Mouse (Mus musculus) lung, postnatal 0 days (tissue): ENCODE measurements around the gene Tex33. TPM values are rescaled to one million over a fixed set of nuclear protein-coding genes. Genes with fewer than 3 reads are reported as not detected.

ENCODE experiments used
- ATAC-seq: fragments of 200-750 bp; cut with Nextera tagmentation; 2 replicates; pipeline ENCODE4 v1.8.0; 2017; ENCODE audit warnings: moderate library complexity
- DNase-seq: peaks from one replicate; pipeline ENCODE4 v3.0.0-alpha.2; 2016; ENCODE audit warnings: low spot score
- H3K27ac ChIP-seq: fragments of 300-500 bp; sonication (generic); 2 replicates; pipeline ENCODE4 v1.5.1; 2014; ENCODE audit warnings: antibody characterized with exemption, mild to moderate bottlenecking, low read length, mixed read lengths
- H3K27me3 ChIP-seq: fragments of 300-500 bp; sonication (generic); replicated peaks from 2 replicates; pipeline ENCODE4 v1.6.1; 2014; ENCODE audit warnings: low read length, mixed read lengths; ENCODE audit not compliant: insufficient read depth
- H3K36me3 ChIP-seq: fragments of 300-500 bp; sonication (generic); 2 replicates; pipeline ENCODE4 v1.6.1; 2014; ENCODE audit warnings: low read length, mixed read lengths; ENCODE audit not compliant: insufficient read depth
- H3K4me1 ChIP-seq: fragments of 300-500 bp; sonication (generic); 2 replicates; pipeline ENCODE4 v1.6.1; 2014; ENCODE audit warnings: antibody characterized with exemption, low read depth, low read length, mixed read lengths; ENCODE audit not compliant: insufficient read depth
- H3K4me2 ChIP-seq: fragments of 300-500 bp; sonication (generic); replicated peaks from 2 replicates; pipeline ENCODE4 v1.6.1; 2014; ENCODE audit warnings: low read depth, mild to moderate bottlenecking, low read length, moderate library complexity, mixed read lengths
- H3K4me3 ChIP-seq: fragments of 300-500 bp; sonication (generic); 2 replicates; pipeline ENCODE4 v1.5.1; 2014; ENCODE audit warnings: low read depth, low read length
- H3K9ac ChIP-seq: fragments of 300-500 bp; sonication (generic); replicated peaks from 2 replicates; pipeline ENCODE4 v1.6.1; 2014; ENCODE audit warnings: low read depth, mild to moderate bottlenecking
- H3K9me3 ChIP-seq: fragments of 300-500 bp; sonication (generic); 2 replicates; pipeline ENCODE4 v1.6.1; 2016; ENCODE audit warnings: low read length, mixed read lengths
- CTCF ChIP-seq: IDR thresholded peaks from 2 replicates; pipeline ENCODE4 v1.5.1; 2016; ENCODE audit warnings: antibody characterized with exemption, mild to moderate bottlenecking
- EP300 ChIP-seq: IDR thresholded peaks from 2 replicates; pipeline ENCODE4 v1.6.1; 2016; ENCODE audit warnings: antibody characterized with exemption, mild to moderate bottlenecking, control low read depth
- WGBS: fragments of 180-500 bp; shearing (Covaris S2); extraction: QIAGEN DNeasy Blood & Tissue Kit; methylation state at CpG from one replicate; pipeline ENCODE4 v1.1.7; 2014; 5-methylcytosine and 5-hydroxymethylcytosine counted together
- microRNA-seq: library from miRNA; unstranded; fragments of <30 nt; microRNA quantifications from one replicate; pipeline ENCODE4, GENCODE M21; 2016
- polyA plus RNA-seq: library from polyadenylated mRNA; unstranded; fragments of >200 nt; fragmentation: Nextera tagmentation; extraction: Ambion mirVana; gene quantifications from 2 replicates; pipeline ENCODE4 v1.2.1, GENCODE M21; 2015

Tex33 gene
- polyA plus RNA-seq, 1 experiment from 2014 or later: not detected

DNA sequence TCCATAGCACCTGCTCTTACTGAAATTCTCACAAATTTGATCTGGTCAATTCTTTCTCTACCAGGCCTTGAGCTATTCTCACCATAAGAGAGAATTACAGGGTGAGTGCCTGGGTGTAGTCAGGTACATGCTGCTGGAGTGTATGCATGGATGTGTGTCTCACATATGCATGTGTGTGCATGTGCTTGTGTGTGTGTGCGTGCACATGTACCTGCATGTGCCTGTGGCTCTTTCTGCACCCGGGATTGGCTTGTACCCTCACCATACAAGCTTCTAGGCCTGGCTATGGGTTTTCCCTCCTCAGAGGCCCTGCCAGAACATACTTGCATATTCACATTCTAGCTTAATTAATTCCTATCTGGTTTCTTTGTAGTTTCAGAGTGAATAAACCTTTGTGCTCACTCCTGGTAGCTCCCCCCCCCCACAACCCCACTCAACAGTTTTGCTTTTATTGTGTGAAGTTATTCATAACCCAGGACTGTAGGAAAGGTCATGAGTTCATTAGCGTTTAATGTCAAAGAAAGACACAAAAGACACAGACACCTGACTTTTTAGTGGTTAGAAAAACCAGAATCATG is 67.1 kb downstream of the Tex33 start:
- WGBS: 81% methylated on average over 3 of the region's 3 CpGs
- H3K4me2 ChIP-seq: no peak overlapping the region
- no peak overlapping the region for H3K27ac ChIP-seq
- no peaks in the 10 kb centered on the region for H3K36me3 ChIP-seq
- no peak overlapping the region for H3K4me3 ChIP-seq
- DNase-seq: no peak
- H3K9ac ChIP-seq: no peak overlapping the region
- no peaks in the 10 kb centered on the region for H3K27me3 ChIP-seq
- TF ChIP-seq EP300 (no peak), CTCF (no peak)
- no peaks in the 10 kb centered on the region for H3K4me1 ChIP-seq
- no peaks in the 10 kb centered on the region for H3K9me3 ChIP-seq
- no peak for ATAC-seq

Small RNA genes within 50 kb of the gene (microRNA-seq; reads per million reads assigned to microRNA genes)
- not detected for gene Mir7676-2

Other genes with a start within 250 kb of the Tex33 start
- gene Ift27, start 221.8 kb downstream of the Tex33 start, polyA plus RNA-seq: 61.6 and 62.2 TPM in 2 replicates
- gene Pvalb, start 189.5 kb downstream of the Tex33 start, polyA plus RNA-seq: not detected in 2 replicates
- gene Ncf4, start 151.1 kb downstream of the Tex33 start, polyA plus RNA-seq: 12.6 and 13.4 TPM in 2 replicates
- gene Csf2rb2, start 90.2 kb downstream of the Tex33 start, polyA plus RNA-seq: 0.84 and 0.95 TPM in 2 replicates
- 7.8 and 8.7 TPM in 2 replicates for gene Csf2rb, start 70.2 kb downstream of the Tex33 start, polyA plus RNA-seq
- gene Tst, start 10.0 kb upstream of the Tex33 start, polyA plus RNA-seq: 160 and 171 TPM in 2 replicates
- gene Mpst, start 10.5 kb upstream of the Tex33 start, polyA plus RNA-seq: 4.1 TPM in 2 replicates
- gene Kctd17, start 32.7 kb upstream of the Tex33 start, polyA plus RNA-seq: 23.4 and 27.4 TPM in 2 replicates
- gene Tmprss6, start 72.7 kb upstream of the Tex33 start, polyA plus RNA-seq: 0.20 and 0.23 TPM in 2 replicates
- gene Il2rb, start 99.4 kb upstream of the Tex33 start, polyA plus RNA-seq: 0.63 and 0.67 TPM in 2 replicates
- gene C1qtnf6, start 135.5 kb upstream of the Tex33 start, polyA plus RNA-seq: 19.1 and 21.5 TPM in 2 replicates
- 0.06 and 0.10 TPM in 2 replicates for gene Sstr3, start 148.8 kb upstream of the Tex33 start, polyA plus RNA-seq
- gene Rac2, start 176.9 kb upstream of the Tex33 start, polyA plus RNA-seq: 29.7 and 32.1 TPM in 2 replicates
- 14.5 and 16.1 TPM in 2 replicates for gene Cyth4, start 201.1 kb upstream of the Tex33 start, polyA plus RNA-seq